7 mouse cellular contexts compared by ENCODE assay signal in the genomic region with DNA sequence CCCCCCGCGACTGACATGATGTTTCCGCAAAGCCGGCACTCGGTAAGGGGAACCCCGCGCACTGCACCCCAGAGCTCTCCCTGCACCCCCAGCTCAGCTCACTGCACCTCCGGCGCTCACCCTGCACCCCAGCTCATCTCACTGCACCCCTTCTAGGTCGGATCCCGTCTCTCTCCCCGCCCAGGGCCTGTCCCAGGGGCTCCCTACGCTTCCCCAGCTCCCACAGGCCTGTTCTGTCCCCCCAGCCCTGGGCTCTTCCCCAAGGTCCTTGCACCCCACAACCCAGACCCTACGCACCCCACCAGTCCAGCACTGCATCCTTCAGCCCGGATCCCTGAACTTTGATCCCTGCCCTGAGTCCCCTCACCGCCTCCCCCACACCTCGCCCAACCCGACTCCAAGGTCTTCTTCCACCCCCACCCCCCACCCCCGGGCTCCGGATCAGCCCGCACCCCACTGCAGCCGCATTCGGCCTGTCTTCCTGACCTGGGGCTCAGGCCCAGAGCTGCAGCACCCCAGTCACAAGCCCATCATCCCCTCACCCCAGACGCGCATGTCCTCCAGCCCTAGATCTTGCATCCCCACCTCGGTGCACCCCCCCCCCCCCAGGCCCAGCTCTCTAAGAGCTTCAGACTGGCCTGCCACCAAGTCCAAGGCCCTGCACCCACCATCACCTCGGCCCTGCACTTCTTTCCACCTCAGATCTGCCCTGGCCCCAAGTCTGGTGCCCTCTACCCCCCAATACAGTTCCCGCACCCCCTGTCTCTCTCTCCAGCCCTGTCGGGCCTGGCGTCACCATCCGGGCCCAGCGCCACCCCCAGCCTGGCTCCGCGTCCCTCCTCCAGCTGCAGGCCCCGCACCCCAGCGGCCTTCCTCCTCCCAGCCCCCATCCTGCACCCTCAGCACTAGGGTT. TPM values are rescaled to one million over a fixed set of nuclear protein-coding genes. Genes with fewer than 3 reads are reported as not detected.
DNase-seq lines count a peak whose midpoint lies in the region; ATAC-seq and TF ChIP-seq lines count a peak whose summit lies in the region.

No protein-coding gene starts in this region.

- H3K4me1 ChIP-seq in hindbrain, embryonic 15.5 days (replicated peaks), result peaks cover 52% of the 10 kb centered on the region

- WGBS in hindbrain, embryonic 15.5 days, result 3% methylated on average over 25 of the region's 36 CpGs

- peak overlapping the region; percentile 93 for H3K4me2 ChIP-seq in hindbrain, embryonic 15.5 days

- intact Hi-C loops in left cerebral cortex, adult 2 months (cut with DNase I), result no loop called here

- H3K9me3 ChIP-seq in hindbrain, embryonic 15.5 days, result no peaks in the 10 kb centered on the region

- peak overlapping the region; percentile 93 for H3K4me3 ChIP-seq in hindbrain, embryonic 15.5 days
- H3K4me3 ChIP-seq in left cerebral cortex, adult 2 months, result peak overlapping the region; percentile 84

- peak; percentile 33 for DNase-seq in adipocyte (ENCODE audit: low spot score)
- DNase-seq in cerebellum, postnatal 10 days, result peak; percentile 83 to 84
- peak; percentile 82 for DNase-seq in gastrocnemius, postnatal 10 days
- peak; percentile 77 to 84 for DNase-seq in left cerebral cortex, adult 2 months (ENCODE audit: extremely low spot score in 1 of 2, low spot score in 2 of 2)
- DNase-seq in lung, postnatal 4 days, result peak; percentile 81 to 84
- DNase-seq in right cerebral cortex, postnatal 25 days, result peak; percentile 77

- ATAC-seq in hindbrain, embryonic 15.5 days (ENCODE audit: low FRiP score, low read depth), result peak; percentile 20

- peak overlapping the region; percentile 100 for H3K9ac ChIP-seq in hindbrain, embryonic 15.5 days

- no peak for TF ChIP-seq CTCF in left cerebral cortex, adult 2 months (IDR thresholded peaks at IDR 0.05)

- H3K36me3 ChIP-seq in hindbrain, embryonic 15.5 days, result no peaks in the 10 kb centered on the region

- H3K27me3 ChIP-seq in hindbrain, embryonic 15.5 days, result no peaks in the 10 kb centered on the region

- H3K27ac ChIP-seq in hindbrain, embryonic 15.5 days (replicated peaks), result peak overlapping the region; percentile 90
- peak overlapping the region; percentile 99 for H3K27ac ChIP-seq in left cerebral cortex, adult 2 months

RNA-seq across cellular contexts. Expression of a gene that starts 0.6 kb away (rescaled TPM):
- 100 to 1,000 TPM; 614 to 667 TPM for total RNA-seq in gastrocnemius, postnatal 10 days (2021)
- 820 and 884 TPM in 2 replicates for polyA plus RNA-seq in hindbrain, embryonic 15.5 days (2015; fragmentation: Nextera tagmentation; extraction: Ambion mirVana)
- 100 to 1,000 TPM; 637 to 727 TPM for total RNA-seq in left cerebral cortex, adult 2 months (2021)

RNA-seq across cellular contexts. Expression of a gene that starts 14.5 kb away (rescaled TPM):
- total RNA-seq in gastrocnemius, postnatal 10 days (2021), result 1 to 10 TPM; 4.4 to 9.4 TPM
- 46.6 and 46.9 TPM in 2 replicates for polyA plus RNA-seq in hindbrain, embryonic 15.5 days (2015; fragmentation: Nextera tagmentation; extraction: Ambion mirVana)
- 10 to 100 TPM; 36.2 to 40.7 TPM for total RNA-seq in left cerebral cortex, adult 2 months (2021)

RNA-seq across cellular contexts. Expression of a gene that starts 14.9 kb away (rescaled TPM):
- 10 to 100 TPM; 40.6 to 44.8 TPM for total RNA-seq in gastrocnemius, postnatal 10 days (2021)
- polyA plus RNA-seq in hindbrain, embryonic 15.5 days (2015; fragmentation: Nextera tagmentation; extraction: Ambion mirVana), result 94.3 and 109 TPM in 2 replicates
- total RNA-seq in left cerebral cortex, adult 2 months (2021), result 100 to 1,000 TPM; 106 to 110 TPM

RNA-seq across cellular contexts. Expression of a gene that starts 35.9 kb away (rescaled TPM):
- total RNA-seq in gastrocnemius, postnatal 10 days (2021), result under 1 TPM; 0.47 to 0.77 TPM
- polyA plus RNA-seq in hindbrain, embryonic 15.5 days (2015; fragmentation: Nextera tagmentation; extraction: Ambion mirVana), result 1.1 and 1.2 TPM in 2 replicates
- 1 to 10 TPM; 1.3 to 2.8 TPM for total RNA-seq in left cerebral cortex, adult 2 months (2021)

RNA-seq across cellular contexts. Expression of a gene that starts 41.0 kb away (rescaled TPM):
- total RNA-seq in gastrocnemius, postnatal 10 days (2021), result 1 to 10 TPM; 2.2 to 3.1 TPM
- 8.7 and 9.8 TPM in 2 replicates for polyA plus RNA-seq in hindbrain, embryonic 15.5 days (2015; fragmentation: Nextera tagmentation; extraction: Ambion mirVana)
- total RNA-seq in left cerebral cortex, adult 2 months (2021), result 10 to 100 TPM; 10.3 to 12.9 TPM

Comparison
In these comparisons a context has a peak if more than half of its experiments do, and no peak if none do; other contexts are left out.
1. Peak in every context shown above with its lines: DNase-seq, ATAC-seq, H3K4me3 ChIP-seq and H3K27ac ChIP-seq.
2. DNase-seq: peak in every context shown above with its lines; median percentile 84 in cerebellum, postnatal 10 days; 82 in lung, postnatal 4 days; 82 in gastrocnemius, postnatal 10 days; 80 in left cerebral cortex, adult 2 months; 77 in right cerebral cortex, postnatal 25 days; 33 in adipocyte.